Mouse (Mus musculus) MEL (cell line): ENCODE data around the gene Lingo1.

Source experiments
- NELFE ChIP-seq: IDR thresholded peaks from 2 replicates; pipeline ENCODE4 v1.6.1; 2011; ENCODE audit warnings: low read depth, low read length, improper control_type of control experiment
- POLR2AphosphoS2 ChIP-seq: IDR thresholded peaks from 2 replicates; pipeline ENCODE4 v1.6.1; 2011; ENCODE audit warnings: low read length, improper control_type of control experiment

GRCm38 (mm10) chr9:56612798-56613183 lies 183.5 kb downstream of the Lingo1 start:
- TF ChIP-seq NELFE (no peak), POLR2AphosphoS2 (no peak)
